Mouse (Mus musculus) liver, embryonic 15.5 days (tissue): ENCODE measurements at regions not wholly inside any gene's neighbourhood (a gene's known extent, or its start where the extent isn't known, plus 50 kb on each side); places are given as distances from the start of the nearest gene placed in this dataset.

Source experiments
- ATAC-seq: fragments of 200-750 bp; cut with Nextera tagmentation; 2 replicates; pipeline ENCODE4 v1.8.0; 2017; ENCODE audit warnings: moderate number of reproducible peaks, mild to moderate bottlenecking, moderate library complexity; ENCODE audit not compliant: insufficient read depth
- H3K27ac ChIP-seq: fragments of 300-500 bp; sonication (generic); replicated peaks from 2 replicates; pipeline ENCODE4 v1.5.1; 2015; ENCODE audit warnings: mild to moderate bottlenecking, inconsistent platforms
- H3K27me3 ChIP-seq: fragments of 300-500 bp; sonication (generic); 2 replicates; pipeline ENCODE4 v1.6.1; 2015; ENCODE audit warnings: mild to moderate bottlenecking, inconsistent platforms
- H3K36me3 ChIP-seq: fragments of 300-500 bp; sonication (generic); replicated peaks from 2 replicates; pipeline ENCODE4 v1.6.1; 2015; ENCODE audit warnings: moderate library complexity, mild to moderate bottlenecking, inconsistent platforms
- H3K4me1 ChIP-seq: fragments of 300-500 bp; sonication (generic); replicated peaks from 2 replicates; pipeline ENCODE4 v1.6.1; 2015; ENCODE audit warnings: inconsistent platforms
- H3K4me2 ChIP-seq: fragments of 300-500 bp; sonication (generic); 2 replicates; pipeline ENCODE4 v1.6.1; 2015; ENCODE audit warnings: moderate library complexity, mild to moderate bottlenecking, inconsistent platforms
- H3K4me3 ChIP-seq: fragments of 300-500 bp; sonication (generic); replicated peaks from 2 replicates; pipeline ENCODE4 v1.5.1; 2015; ENCODE audit warnings: mild to moderate bottlenecking, inconsistent platforms
- H3K9ac ChIP-seq: fragments of 300-500 bp; sonication (generic); 2 replicates; pipeline ENCODE4 v1.6.1; 2015; ENCODE audit warnings: moderate library complexity, mild to moderate bottlenecking, inconsistent platforms
- H3K9me3 ChIP-seq: fragments of 300-500 bp; sonication (generic); replicated peaks from 2 replicates; pipeline ENCODE4 v1.6.1; 2016; ENCODE audit warnings: inconsistent platforms
- WGBS: fragments of 180-500 bp; shearing (Covaris S2); methylation state at CpG from one replicate; pipeline ENCODE4 v1.1.7; 2015; ENCODE audit warnings: mixed read lengths; ENCODE audit not compliant: insufficient replicate concordance; 5-methylcytosine and 5-hydroxymethylcytosine counted together

DNA sequence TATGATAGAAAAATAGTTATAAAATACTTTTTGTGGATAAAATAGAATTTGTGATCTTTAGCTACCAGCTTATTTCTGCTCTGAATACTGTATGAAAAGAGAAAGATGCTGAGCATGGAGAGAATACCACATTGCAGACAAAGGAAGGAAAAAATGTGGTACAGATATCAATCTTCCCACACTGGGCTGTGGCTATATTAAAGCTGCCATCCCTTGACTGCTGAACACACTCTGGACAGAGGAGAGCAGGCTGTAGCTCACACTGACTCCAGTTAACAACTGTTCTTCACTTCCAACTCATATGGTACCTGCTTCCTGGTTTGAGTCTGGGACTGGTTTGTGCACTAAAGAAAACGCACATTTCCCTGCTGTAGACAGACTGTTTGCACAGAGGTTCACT lies 76.7 kb upstream of the Try4 start:
- WGBS = 26% methylated on average over 1 of the region's 1 CpGs
- Histone ChIP-seq H3K9ac (no peak overlapping the region), H3K4me2 (no peak overlapping the region), H3K9me3 (no peaks in the 10 kb centered on the region), H3K4me1 (no peaks in the 10 kb centered on the region), H3K4me3 (no peak overlapping the region), H3K27ac (no peak overlapping the region), H3K27me3 (no peaks in the 10 kb centered on the region), H3K36me3 (no peaks in the 10 kb centered on the region)
- no peak for ATAC-seq

DNA sequence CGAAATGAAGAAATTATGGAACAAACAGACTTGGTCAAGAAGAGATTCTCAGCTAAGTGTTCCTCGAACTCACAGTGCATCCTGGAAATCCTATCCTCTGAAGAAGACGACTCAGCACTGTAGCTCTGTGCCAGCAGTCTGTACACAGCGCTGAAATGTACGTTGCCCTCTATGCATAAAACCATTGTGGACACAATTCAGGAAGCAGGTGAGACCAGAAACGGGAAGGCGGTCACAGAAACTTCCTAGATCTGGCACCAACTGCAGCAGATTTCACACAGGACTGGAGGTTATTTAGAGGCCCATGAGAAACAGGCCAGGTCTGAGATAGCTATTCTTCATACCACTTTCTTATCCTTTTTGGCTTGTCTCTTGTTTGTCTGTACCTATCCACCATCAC lies 83.7 kb upstream of the Try4 start:
- ATAC-seq = no peak
- no peaks in the 10 kb centered on the region for H3K9me3 ChIP-seq

DNA sequence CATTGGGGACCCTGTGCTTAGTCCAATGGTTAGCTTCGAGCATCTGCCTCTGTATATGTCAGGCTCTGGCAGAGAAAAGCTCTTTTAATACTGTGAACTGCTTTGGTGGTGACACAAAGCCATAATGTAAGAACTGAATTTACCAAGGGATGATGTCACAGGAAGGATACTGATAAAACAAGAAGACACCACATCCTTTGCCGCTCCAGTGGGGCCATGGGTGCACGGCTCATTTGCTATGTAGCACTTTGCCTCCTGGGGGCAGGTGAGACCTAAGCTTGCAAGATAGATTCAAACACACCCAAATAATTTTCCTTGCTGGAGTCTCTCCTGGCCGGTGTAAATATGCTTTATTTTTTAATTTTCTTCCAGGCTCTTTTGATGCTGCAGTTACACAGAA lies 86.2 kb upstream of the Try4 start:
- H3K4me2 ChIP-seq = no peak overlapping the region
- H3K4me3 ChIP-seq = no peak overlapping the region
- no peaks in the 10 kb centered on the region for H3K4me1 ChIP-seq
- 49% methylated on average over 4 of the region's 4 CpGs for WGBS
- H3K36me3 ChIP-seq = no peaks in the 10 kb centered on the region
- H3K27ac ChIP-seq = no peak overlapping the region
- ATAC-seq = no peak
- H3K9ac ChIP-seq = no peak overlapping the region
- no peaks in the 10 kb centered on the region for H3K9me3 ChIP-seq
- no peaks in the 10 kb centered on the region for H3K27me3 ChIP-seq

More for the DNA sequence above, 83.7 kb upstream of the Try4 start:
- H3K27ac ChIP-seq = no peak overlapping the region
- H3K4me2 ChIP-seq = no peak overlapping the region
- 22% methylated on average over 7 of the region's 7 CpGs for WGBS
- no peaks in the 10 kb centered on the region for H3K27me3 ChIP-seq
- H3K4me1 ChIP-seq = no peaks in the 10 kb centered on the region
- no peaks in the 10 kb centered on the region for H3K36me3 ChIP-seq
- H3K4me3 ChIP-seq = no peak overlapping the region
- H3K9ac ChIP-seq = no peak overlapping the region

DNA sequence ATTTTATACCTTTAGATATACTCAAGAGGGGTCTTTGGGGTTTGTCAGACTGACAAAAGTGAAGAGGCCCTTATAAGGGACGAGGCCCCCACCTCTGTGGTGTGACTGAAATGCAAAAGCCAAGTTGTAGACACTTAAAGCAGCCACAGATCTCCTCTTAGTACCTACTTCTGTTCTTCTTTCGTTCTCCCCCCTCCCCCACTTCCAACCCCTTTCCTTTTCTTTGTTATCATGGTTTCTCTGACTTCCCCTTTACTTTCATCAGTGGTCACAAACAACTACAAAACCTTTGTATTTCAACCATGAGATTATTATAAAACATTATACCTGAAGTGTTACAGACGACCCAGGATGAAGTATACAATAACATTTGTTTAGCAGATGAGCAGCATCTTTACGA lies 96.2 kb upstream of the Try4 start:
- no peak overlapping the region for H3K4me2 ChIP-seq
- H3K36me3 ChIP-seq = no peaks in the 10 kb centered on the region
- no peak overlapping the region for H3K4me3 ChIP-seq
- H3K9me3 ChIP-seq = no peaks in the 10 kb centered on the region
- WGBS = 19% methylated on average over 4 of the region's 4 CpGs
- no peak overlapping the region for H3K27ac ChIP-seq
- H3K4me1 ChIP-seq = no peaks in the 10 kb centered on the region
- no peaks in the 10 kb centered on the region for H3K27me3 ChIP-seq
- H3K9ac ChIP-seq = no peak overlapping the region
- ATAC-seq = no peak

DNA sequence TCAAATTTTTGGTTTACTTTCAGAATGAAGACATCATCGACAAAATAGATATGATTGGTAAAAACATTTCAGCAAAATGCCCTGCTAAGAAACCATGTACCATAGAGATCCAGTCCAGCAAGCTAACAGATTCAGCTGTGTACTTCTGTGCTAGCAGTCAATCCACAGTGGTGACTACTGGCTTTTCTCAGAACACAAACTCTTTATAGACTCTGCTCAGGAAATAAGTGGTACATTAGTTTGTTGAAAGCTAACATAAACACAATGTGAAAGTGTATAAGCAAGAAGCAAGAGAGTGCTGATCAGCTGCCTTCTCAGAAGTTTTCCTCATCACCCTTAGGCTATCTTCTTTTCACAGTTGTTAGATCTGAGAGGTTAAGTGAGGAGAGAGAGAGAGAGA lies 99.2 kb upstream of the Try4 start:
- Histone ChIP-seq H3K4me3 (no peak overlapping the region), H3K27me3 (no peaks in the 10 kb centered on the region), H3K36me3 (no peaks in the 10 kb centered on the region), H3K4me2 (no peak overlapping the region), H3K27ac (no peak overlapping the region), H3K9me3 (no peaks in the 10 kb centered on the region), H3K9ac (no peak overlapping the region), H3K4me1 (no peaks in the 10 kb centered on the region)
- 71% methylated on average over 1 of the region's 1 CpGs for WGBS
- no peak for ATAC-seq

DNA sequence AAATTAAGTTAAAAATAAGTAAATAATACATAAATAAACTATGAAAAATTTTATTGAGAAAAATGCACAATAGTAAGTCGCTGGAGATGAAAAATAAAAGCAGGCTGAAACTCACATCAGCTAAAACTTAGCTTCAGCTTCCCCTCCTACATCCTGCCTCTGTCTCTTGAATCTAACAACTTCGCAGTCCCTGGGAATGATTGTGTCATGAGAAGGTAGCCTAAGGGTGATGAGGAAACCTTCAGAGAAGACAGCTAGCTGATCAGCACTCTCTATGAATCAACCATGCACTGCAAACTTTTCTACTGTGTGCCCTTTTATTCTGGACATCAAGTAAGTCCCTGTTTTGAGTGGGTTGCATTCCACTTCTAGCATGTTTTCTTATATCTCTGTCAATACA lies 99.8 kb upstream of the Try4 start:
- Histone ChIP-seq H3K36me3 (no peaks in the 10 kb centered on the region), H3K4me2 (no peak overlapping the region), H3K27me3 (no peaks in the 10 kb centered on the region), H3K27ac (no peak overlapping the region), H3K4me3 (no peak overlapping the region), H3K9ac (no peak overlapping the region), H3K9me3 (no peaks in the 10 kb centered on the region), H3K4me1 (no peaks in the 10 kb centered on the region)
- 65% methylated on average over 2 of the region's 2 CpGs for WGBS
- ATAC-seq = no peak

DNA sequence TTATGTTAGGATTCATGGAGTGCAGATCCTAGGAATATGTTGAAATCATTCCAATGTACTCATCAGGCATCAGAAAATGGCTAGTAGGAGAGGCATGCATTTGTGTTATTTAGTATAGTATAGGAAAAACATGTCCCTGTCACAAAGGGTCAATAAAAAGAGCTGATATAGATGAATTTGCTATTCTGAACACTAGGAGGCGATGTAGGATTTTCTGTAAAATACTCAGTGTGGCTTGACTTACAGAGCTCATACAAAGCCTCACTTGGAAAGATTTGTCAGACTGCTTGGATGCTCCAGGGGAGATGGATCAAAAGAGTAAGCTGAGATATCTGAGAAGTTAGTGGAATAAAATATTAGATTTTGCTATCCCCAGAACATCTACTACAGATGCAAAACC lies 107.6 kb upstream of the Try4 start:
- H3K4me2 ChIP-seq = no peak overlapping the region
- H3K27ac ChIP-seq = no peak overlapping the region
- H3K4me3 ChIP-seq = no peak overlapping the region
- no peaks in the 10 kb centered on the region for H3K27me3 ChIP-seq
- WGBS = 10% methylated on average over 1 of the region's 1 CpGs
- no peak overlapping the region for H3K9ac ChIP-seq
- no peaks in the 10 kb centered on the region for H3K4me1 ChIP-seq
- ATAC-seq = no peak
- no peaks in the 10 kb centered on the region for H3K36me3 ChIP-seq
- H3K9me3 ChIP-seq = no peaks in the 10 kb centered on the region

DNA sequence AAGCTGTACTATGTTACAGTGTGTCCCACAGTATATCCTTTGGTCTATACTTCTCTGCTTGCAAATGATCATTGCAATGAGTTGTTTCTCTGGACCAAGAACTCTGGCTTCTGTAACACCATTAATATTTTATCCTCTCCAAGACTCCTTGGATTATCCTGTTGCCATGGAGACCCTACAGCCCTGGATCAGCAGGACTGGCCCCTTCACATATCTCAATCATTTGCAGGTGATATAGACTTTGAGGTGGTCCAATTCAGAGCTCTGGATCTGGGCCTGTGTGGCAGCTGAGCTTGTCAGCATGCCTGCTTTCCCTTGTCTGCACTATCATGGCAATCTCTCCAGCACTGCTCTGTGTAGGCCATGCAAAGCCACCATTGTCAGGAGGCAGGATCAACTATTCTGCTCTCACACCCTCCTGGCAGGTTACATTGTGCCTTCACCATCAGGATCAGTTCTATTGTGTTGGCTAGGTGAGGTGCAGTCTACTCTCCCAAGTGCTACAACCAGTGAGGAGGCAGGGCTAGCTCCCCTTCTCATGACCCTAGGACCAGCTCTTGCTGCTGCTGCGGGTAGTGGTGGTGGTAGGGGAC lies 110.2 kb upstream of the Try4 start:
- Histone ChIP-seq H3K9me3 (no peaks in the 10 kb centered on the region), H3K4me2 (no peak overlapping the region), H3K9ac (no peak overlapping the region), H3K27ac (no peak overlapping the region), H3K36me3 (no peaks in the 10 kb centered on the region), H3K4me3 (no peak overlapping the region), H3K27me3 (no peaks in the 10 kb centered on the region), H3K4me1 (no peaks in the 10 kb centered on the region; the same call in 1 of the 2 replicates)
- ATAC-seq = no peak
- WGBS = 52% methylated on average over 1 of the region's 1 CpGs

DNA sequence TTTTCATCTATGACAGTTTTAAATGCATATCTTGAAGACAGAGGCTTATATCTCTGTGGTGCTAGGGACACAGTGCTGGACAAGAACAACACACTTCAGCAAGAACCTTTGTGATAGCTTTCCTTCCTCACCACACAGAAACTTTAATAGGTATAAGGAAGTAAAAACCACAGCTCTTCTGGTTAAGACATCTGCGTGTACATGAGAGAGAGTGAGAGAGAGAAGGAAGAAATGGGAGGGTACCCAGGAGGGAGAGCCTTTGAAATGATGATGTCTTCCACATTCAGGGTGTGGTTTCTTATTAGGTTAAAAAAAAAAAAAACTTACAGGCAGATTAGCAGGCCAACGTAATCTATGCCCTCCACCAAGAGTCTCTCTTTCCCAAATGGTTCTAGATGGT lies 113.2 kb upstream of the Try4 start:
- ATAC-seq = no peak
- Histone ChIP-seq H3K9me3 (no peaks in the 10 kb centered on the region), H3K27ac (no peak overlapping the region), H3K36me3 (no peaks in the 10 kb centered on the region), H3K4me3 (no peak overlapping the region), H3K4me2 (no peak overlapping the region), H3K9ac (no peak overlapping the region), H3K27me3 (no peaks in the 10 kb centered on the region), H3K4me1 (no peaks in the 10 kb centered on the region; the same call in 1 of the 2 replicates)
- WGBS = 8% methylated on average over 2 of the region's 2 CpGs

DNA sequence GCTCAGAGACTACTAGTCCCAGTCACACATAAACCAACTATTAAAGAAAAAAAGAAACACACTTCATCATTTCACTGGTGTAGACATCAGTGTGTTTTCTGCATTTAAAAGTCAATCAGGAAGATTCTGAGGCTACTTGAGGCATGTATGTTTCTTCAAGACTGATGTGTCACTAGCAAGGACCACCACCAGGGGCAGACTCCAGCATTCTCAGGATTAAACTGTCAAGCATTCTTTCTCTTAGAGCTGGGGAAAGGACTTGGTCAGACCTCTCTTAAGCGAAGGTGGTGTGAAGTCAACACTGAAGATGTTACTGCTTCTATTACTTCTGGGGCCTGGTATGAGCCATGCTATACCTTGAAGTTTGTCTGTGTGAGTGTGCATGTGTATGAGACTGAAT lies 114.1 kb upstream of the Try4 start:
- no peaks in the 10 kb centered on the region for H3K9me3 ChIP-seq
- 65% methylated on average over 1 of the region's 1 CpGs for WGBS
- no peak overlapping the region for H3K4me3 ChIP-seq
- no peak for ATAC-seq
- no peaks in the 10 kb centered on the region; the same call in 1 of the 2 replicates for H3K4me1 ChIP-seq
- H3K9ac ChIP-seq = no peak overlapping the region
- H3K36me3 ChIP-seq = no peaks in the 10 kb centered on the region
- H3K27me3 ChIP-seq = no peaks in the 10 kb centered on the region
- no peak overlapping the region for H3K4me2 ChIP-seq
- H3K27ac ChIP-seq = no peak overlapping the region

DNA sequence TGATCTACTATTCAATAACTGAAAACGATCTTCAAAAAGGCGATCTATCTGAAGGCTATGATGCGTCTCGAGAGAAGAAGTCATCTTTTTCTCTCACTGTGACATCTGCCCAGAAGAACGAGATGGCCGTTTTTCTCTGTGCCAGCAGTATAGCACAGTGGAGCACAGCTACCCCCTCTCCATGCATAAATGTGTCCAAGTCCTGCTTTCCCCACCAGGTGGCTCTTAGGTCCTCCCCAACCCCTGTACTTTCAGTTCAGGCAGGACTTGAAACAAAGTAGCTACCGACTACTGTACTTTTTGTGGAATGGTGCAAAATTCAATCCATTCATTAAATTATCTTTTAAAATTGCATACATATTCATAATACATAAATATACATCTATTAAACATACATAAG lies 123.2 kb upstream of the Try4 start:
- Histone ChIP-seq H3K36me3 (no peaks in the 10 kb centered on the region), H3K4me3 (no peak overlapping the region), H3K4me2 (no peak overlapping the region), H3K27me3 (no peaks in the 10 kb centered on the region), H3K9ac (no peak overlapping the region), H3K4me1 (peaks cover 21% of the 10 kb centered on the region), H3K9me3 (no peaks in the 10 kb centered on the region), H3K27ac (no peak overlapping the region)
- WGBS = 72% methylated on average over 7 of the region's 7 CpGs
- no peak for ATAC-seq

DNA sequence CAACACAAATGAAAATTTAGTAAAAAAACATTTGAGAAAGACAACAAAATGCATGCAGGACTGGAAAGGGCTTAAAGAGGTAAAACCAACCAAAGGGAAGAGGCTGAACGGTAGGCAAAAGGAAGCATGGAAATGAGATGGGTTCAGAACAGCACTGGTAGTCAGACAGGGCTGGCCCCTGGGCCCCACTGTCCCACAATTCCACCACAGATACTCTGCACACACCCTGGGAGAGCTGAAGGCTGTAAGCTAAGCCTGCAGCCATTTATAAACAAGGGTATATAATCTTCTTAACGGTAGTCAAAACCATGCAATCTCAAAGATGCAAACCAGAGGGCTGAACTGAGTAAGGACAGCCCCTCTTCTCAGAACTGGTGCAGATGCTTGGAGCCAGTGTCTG lies 124.0 kb upstream of the Try4 start:
- Histone ChIP-seq H3K9me3 (no peaks in the 10 kb centered on the region), H3K27ac (no peak overlapping the region), H3K27me3 (no peaks in the 10 kb centered on the region), H3K4me1 (peaks cover 21% of the 10 kb centered on the region), H3K36me3 (no peaks in the 10 kb centered on the region), H3K4me2 (no peak overlapping the region), H3K4me3 (no peak overlapping the region), H3K9ac (no peak overlapping the region)
- peak; percentile 49; the same call in 1 of the 2 replicates for ATAC-seq
- 40% methylated on average over 2 of the region's 2 CpGs for WGBS
